Mouse (Mus musculus) intestine, postnatal 0 days (tissue): ENCODE measurements around the gene Ppfia2. TPM values are rescaled to one million over a fixed set of nuclear protein-coding genes. Genes with fewer than 3 reads are reported as not detected.

Experiments
- ATAC-seq: fragments of 200-750 bp; cut with Nextera tagmentation; 2 replicates; pipeline ENCODE4 v1.8.0; 2017; ENCODE audit warnings: mild to moderate bottlenecking, moderate TSS enrichment, moderate library complexity
- H3K27ac ChIP-seq: fragments of 300-500 bp; sonication (generic); 2 replicates; pipeline ENCODE4 v1.5.1; 2014; ENCODE audit warnings: mild to moderate bottlenecking, low read depth, low read length, moderate library complexity
- H3K27me3 ChIP-seq: fragments of 300-500 bp; sonication (generic); replicated peaks from 2 replicates; pipeline ENCODE4 v1.6.1; 2014; ENCODE audit warnings: low read length, mixed read lengths; ENCODE audit not compliant: control insufficient read depth, insufficient read depth
- H3K36me3 ChIP-seq: fragments of 300-500 bp; sonication (generic); 2 replicates; pipeline ENCODE4 v1.6.1; 2014; ENCODE audit warnings: mild to moderate bottlenecking, moderate library complexity; ENCODE audit not compliant: control insufficient read depth, insufficient read depth
- H3K4me1 ChIP-seq: fragments of 300-500 bp; sonication (generic); replicated peaks from 2 replicates; pipeline ENCODE4 v1.6.1; 2014; ENCODE audit warnings: antibody characterized with exemption, low read length, mixed read lengths; ENCODE audit not compliant: control insufficient read depth, insufficient read depth
- H3K4me2 ChIP-seq: fragments of 300-500 bp; sonication (generic); replicated peaks from 2 replicates; pipeline ENCODE4 v1.6.1; 2014; ENCODE audit warnings: low read depth, mild to moderate bottlenecking, moderate library complexity
- H3K4me3 ChIP-seq: fragments of 300-500 bp; sonication (generic); 2 replicates; pipeline ENCODE4 v1.5.1; 2014; ENCODE audit warnings: low read depth, low read length
- H3K9ac ChIP-seq: fragments of 300-500 bp; sonication (generic); 2 replicates; pipeline ENCODE4 v1.6.1; 2014; ENCODE audit warnings: mild to moderate bottlenecking, low read depth, low read length
- H3K9me3 ChIP-seq: fragments of 300-500 bp; sonication (generic); 2 replicates; pipeline ENCODE4 v1.6.1; 2016; ENCODE audit warnings: mixed run types; ENCODE audit not compliant: control insufficient read depth
- CTCF ChIP-seq: sonication (generic); IDR thresholded peaks from 2 replicates; pipeline ENCODE4 v1.5.1; 2016; ENCODE audit warnings: low read depth, mild to moderate bottlenecking, control low read depth, antibody characterized with exemption, moderate library complexity
- WGBS: fragments of 180-500 bp; shearing (Covaris S2); extraction: QIAGEN DNeasy Blood & Tissue Kit; methylation state at CpG from one replicate; pipeline ENCODE4 v1.1.7; 2014; 5-methylcytosine and 5-hydroxymethylcytosine counted together
- polyA plus RNA-seq: library from polyadenylated mRNA; unstranded; fragments of >200 nt; fragmentation: Nextera tagmentation; extraction: Ambion mirVana; gene quantifications from 2 replicates; pipeline ENCODE4 v1.2.1, GENCODE M21; 2015

Ppfia2 gene
- polyA plus RNA-seq, 1 experiment from 2014 or later = 0.60 TPM

- H3K4me2 ChIP-seq = no peak overlapping the region
- H3K36me3 ChIP-seq = no peaks in the 10 kb centered on the region
- no peaks in the 10 kb centered on the region for H3K4me1 ChIP-seq
- no peak for ATAC-seq
- no peaks in the 10 kb centered on the region for H3K9me3 ChIP-seq
- no peak overlapping the region for H3K27ac ChIP-seq
- H3K4me3 ChIP-seq = no peak overlapping the region
- no peak for TF ChIP-seq CTCF
- no peak overlapping the region for H3K9ac ChIP-seq
- 76% methylated on average over 3 of the region's 3 CpGs for WGBS
- H3K27me3 ChIP-seq = no peaks in the 10 kb centered on the region
Measured at GRCm38 (mm10) chr10:106871847-106872246, 401.7 kb downstream of the Ppfia2 start.

DNA sequence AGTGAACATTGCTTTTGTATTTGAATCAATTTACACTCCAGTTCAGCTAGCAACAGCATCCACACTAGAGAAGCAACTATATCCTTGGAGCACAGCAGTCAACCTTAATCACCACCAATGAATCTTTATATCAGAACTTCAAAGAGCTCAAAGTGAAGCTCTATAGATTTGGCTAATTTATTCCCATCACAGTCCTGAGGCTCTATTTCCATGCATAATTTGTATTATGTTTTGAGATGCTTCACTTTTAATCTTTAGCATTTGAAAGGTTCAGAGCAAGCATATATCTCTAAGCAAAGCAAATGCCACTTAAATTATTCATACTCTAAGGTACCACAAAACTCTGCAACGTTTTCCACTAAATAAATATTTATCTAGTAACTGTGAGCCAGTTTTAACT lies 402.6 kb downstream of the Ppfia2 start:
- H3K4me3 ChIP-seq = no peak overlapping the region
- TF ChIP-seq CTCF = no peak
- no peak for ATAC-seq
- no peak overlapping the region for H3K4me2 ChIP-seq
- no peaks in the 10 kb centered on the region for H3K4me1 ChIP-seq
- no peaks in the 10 kb centered on the region for H3K27me3 ChIP-seq
- H3K9ac ChIP-seq = no peak overlapping the region
- H3K9me3 ChIP-seq = no peaks in the 10 kb centered on the region
- WGBS = 17% methylated on average over 1 of the region's 1 CpGs
- H3K36me3 ChIP-seq = no peaks in the 10 kb centered on the region
- no peak overlapping the region for H3K27ac ChIP-seq

DNA sequence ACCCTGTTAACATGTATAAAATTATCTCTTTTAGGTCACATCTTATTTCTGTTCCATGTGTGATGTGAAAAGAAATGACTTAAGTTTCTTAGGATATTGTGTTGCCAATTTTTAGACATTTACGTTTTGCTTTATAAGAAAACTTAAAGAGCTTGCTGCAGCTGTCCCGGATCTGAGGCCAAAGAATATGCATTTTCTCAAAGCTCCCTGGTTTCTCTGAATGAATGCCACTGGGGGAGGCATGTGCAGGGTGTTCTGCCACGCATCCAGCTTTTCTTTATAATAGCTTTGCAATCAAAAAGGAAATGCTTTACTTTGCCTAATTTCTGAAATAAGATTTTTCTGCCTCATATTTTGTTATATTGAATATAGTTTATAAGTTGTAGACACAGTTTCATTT lies 411.2 kb downstream of the Ppfia2 start:
- TF ChIP-seq CTCF = no peak
- Histone ChIP-seq H3K36me3 (no peaks in the 10 kb centered on the region), H3K27ac (no peak overlapping the region), H3K4me2 (no peak overlapping the region), H3K4me1 (no peaks in the 10 kb centered on the region), H3K9ac (no peak overlapping the region), H3K4me3 (no peak overlapping the region), H3K27me3 (no peaks in the 10 kb centered on the region), H3K9me3 (no peaks in the 10 kb centered on the region)
- WGBS = 57% methylated on average over 3 of the region's 3 CpGs
- no peak for ATAC-seq

GRCm38 (mm10) chr10:106896351-106896750 lies 426.2 kb downstream of the Ppfia2 start:
- no peak for TF ChIP-seq CTCF
- Histone ChIP-seq H3K9ac (no peak overlapping the region), H3K4me2 (no peak overlapping the region), H3K27ac (no peak overlapping the region), H3K9me3 (no peaks in the 10 kb centered on the region), H3K36me3 (no peaks in the 10 kb centered on the region), H3K4me3 (no peak overlapping the region), H3K27me3 (no peaks in the 10 kb centered on the region), H3K4me1 (no peaks in the 10 kb centered on the region)
- 72% methylated on average over 13 of the region's 13 CpGs for WGBS
- no peak for ATAC-seq

GRCm38 (mm10) chr10:106910108-106910507 lies 440.0 kb downstream of the Ppfia2 start:
- no peak for TF ChIP-seq CTCF
- no peak for ATAC-seq
- Histone ChIP-seq H3K27ac (no peak overlapping the region), H3K4me2 (no peak overlapping the region), H3K9me3 (no peaks in the 10 kb centered on the region), H3K9ac (no peak overlapping the region), H3K36me3 (no peaks in the 10 kb centered on the region), H3K27me3 (no peaks in the 10 kb centered on the region), H3K4me1 (no peaks in the 10 kb centered on the region), H3K4me3 (no peak overlapping the region)
- 78% methylated on average over 3 of the region's 3 CpGs for WGBS

GRCm38 (mm10) chr10:106913032-106913431 lies 442.9 kb downstream of the Ppfia2 start:
- Histone ChIP-seq H3K36me3 (no peaks in the 10 kb centered on the region), H3K4me3 (no peak overlapping the region)

DNA sequence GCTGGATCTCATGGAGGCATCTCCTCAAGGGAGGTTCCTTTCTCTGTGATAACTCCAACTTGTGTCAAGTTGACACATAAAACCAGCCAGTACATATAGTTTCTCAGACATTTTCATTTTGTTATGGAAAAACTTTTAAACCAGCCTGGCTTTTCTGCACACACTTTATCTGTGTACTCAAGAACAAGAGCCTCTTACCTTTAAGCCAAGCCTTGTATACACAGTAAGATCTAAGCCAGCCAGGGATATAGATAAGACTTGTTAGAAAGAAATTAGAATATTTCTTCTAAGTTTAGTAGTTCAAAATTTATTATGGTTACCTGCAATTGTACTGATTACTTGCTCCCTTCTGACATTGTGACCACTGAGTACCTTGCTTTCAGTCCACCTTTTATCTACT lies 444.1 kb downstream of the Ppfia2 start:
- Histone ChIP-seq H3K4me1 (no peaks in the 10 kb centered on the region), H3K4me2 (no peak overlapping the region), H3K27ac (no peak overlapping the region), H3K27me3 (no peaks in the 10 kb centered on the region), H3K9ac (no peak overlapping the region), H3K9me3 (no peaks in the 10 kb centered on the region), H3K4me3 (no peak overlapping the region), H3K36me3 (no peaks in the 10 kb centered on the region)
- no peak for TF ChIP-seq CTCF
- no peak for ATAC-seq

More at GRCm38 (mm10) chr10:106913032-106913431, 442.9 kb downstream of the Ppfia2 start:
- no peak overlapping the region for H3K9ac ChIP-seq
- WGBS = 30% methylated on average over 2 of the region's 2 CpGs
- no peak overlapping the region for H3K4me2 ChIP-seq
- peak; percentile 57 for TF ChIP-seq CTCF
- ATAC-seq = no peak
- no peaks in the 10 kb centered on the region for H3K9me3 ChIP-seq
- H3K27me3 ChIP-seq = no peaks in the 10 kb centered on the region
- H3K4me1 ChIP-seq = no peaks in the 10 kb centered on the region
- no peak overlapping the region for H3K27ac ChIP-seq
